Mouse (Mus musculus) megakaryocyte-erythroid progenitor cell, adult 5 weeks (primary cell): ENCODE measurements around the gene Anp32e. TPM values are rescaled to one million over a fixed set of nuclear protein-coding genes. Genes with fewer than 3 reads are reported as not detected.

Experiments used
- polyA plus RNA-seq: library from polyadenylated mRNA; stranded (reverse); fragments of >175 nt; gene quantifications from 2 replicates; pipeline ENCODE4 v1.2.3, GENCODE M21; 2012

Anp32e gene
- polyA plus RNA-seq = 272 and 489 TPM in 2 replicates

GRCm38 (mm10) chr3:95928658-95929503 is at the start of gene Anp32e:
Gene Anp32e, plus strand, starts transcription at chr3:95929246.

DNA sequence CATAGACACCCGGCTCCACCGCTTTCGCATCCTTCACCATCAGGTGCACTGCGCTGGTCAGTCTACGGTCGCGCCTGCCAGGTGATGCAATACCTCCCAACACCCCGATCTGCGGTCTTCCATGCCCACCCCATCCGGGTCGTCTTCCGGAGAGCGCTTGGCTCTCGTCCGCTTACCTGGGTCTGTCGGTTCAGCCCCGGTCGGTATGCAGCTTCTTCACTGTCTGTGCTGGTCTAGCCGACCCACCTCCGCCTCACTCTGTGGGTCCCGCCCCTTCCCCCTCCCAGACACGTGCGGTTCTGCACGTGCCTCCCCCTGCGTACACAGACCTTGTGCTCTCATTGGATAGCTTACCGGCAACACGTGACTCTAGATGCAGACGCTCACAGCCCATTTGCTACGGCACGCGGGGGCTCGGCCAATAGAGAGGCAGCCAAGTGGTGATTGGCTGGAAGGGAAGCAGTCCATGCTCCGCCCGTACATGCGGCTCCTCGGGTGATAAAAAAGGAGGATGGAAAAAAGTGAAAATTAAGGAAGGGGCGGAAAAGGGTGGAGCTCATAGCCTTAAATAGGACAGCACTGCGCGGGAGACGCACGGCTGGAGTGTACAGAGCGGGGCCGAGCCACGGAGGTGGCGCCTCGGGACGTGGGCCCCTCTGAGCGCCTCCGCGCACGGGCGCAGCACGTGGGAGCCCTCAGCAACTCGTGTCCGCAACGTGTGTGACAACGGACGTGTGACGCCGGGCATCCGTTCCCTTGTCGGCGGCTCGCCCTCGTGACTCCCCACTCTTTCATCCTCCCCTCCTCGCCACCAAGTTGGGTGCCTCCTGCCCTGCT is 46.8 kb upstream of the Anp32e start, which contains the start of gene Ciart:
Gene Ciart, minus strand, starts transcription at position 273 of the 837 bp plus-strand sequence.

DNA sequence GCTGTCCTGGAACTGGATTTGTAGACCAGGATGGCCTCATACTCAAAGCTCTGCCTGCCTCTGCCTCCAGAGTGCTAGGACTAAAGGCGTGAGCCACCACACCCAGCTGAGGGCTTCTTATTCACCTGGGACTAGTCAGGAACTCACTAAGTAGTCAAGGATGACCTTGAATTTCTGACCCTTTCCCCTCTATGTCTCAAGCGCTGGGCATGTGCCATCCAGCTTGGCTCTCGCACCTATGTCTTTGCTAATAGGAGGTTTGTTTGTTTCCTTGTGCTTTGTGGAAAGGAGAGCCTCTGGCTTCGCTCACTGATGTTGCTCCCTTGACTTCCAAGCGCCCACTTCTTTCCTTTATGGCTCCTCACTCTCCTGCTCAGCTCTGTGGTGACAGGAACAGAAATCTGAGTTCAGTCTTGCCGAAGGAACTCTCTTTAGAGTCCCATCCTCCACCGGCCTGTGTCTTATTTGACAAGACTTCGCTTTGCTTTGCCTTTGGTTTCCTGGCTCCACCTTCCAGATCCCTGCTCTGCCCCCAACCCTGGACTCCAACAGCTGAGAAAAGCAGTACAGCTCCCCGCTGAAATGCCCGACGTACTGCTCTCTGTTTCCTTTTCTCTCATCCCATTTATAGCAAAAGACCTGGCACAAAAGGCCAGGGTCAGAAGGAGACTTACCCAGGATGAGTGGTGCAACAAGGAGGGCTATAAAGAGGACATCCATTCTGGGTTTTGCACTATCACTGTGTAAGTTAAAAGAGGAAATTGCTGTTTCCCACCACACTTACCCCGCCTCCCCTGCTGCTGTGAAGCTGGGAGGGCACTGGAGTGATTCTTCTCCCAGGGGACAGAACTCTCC is 37.6 kb upstream of the Anp32e start, which contains the start of gene BC028528:
Gene BC028528, minus strand, starts transcription at position 795 of the 855 bp plus-strand sequence.

GRCm38 (mm10) chr3:95893606-95894316 is 35.3 kb upstream of the Anp32e start, which contains the start of gene Aph1a:
Gene Aph1a, plus strand, starts transcription at chr3:95893969.

GRCm38 (mm10) chr3:95904568-95904967 is 24.5 kb upstream of the Anp32e start, which contains the start of gene Car14:
Gene Car14, minus strand, starts transcription at chr3:95904691.

DNA sequence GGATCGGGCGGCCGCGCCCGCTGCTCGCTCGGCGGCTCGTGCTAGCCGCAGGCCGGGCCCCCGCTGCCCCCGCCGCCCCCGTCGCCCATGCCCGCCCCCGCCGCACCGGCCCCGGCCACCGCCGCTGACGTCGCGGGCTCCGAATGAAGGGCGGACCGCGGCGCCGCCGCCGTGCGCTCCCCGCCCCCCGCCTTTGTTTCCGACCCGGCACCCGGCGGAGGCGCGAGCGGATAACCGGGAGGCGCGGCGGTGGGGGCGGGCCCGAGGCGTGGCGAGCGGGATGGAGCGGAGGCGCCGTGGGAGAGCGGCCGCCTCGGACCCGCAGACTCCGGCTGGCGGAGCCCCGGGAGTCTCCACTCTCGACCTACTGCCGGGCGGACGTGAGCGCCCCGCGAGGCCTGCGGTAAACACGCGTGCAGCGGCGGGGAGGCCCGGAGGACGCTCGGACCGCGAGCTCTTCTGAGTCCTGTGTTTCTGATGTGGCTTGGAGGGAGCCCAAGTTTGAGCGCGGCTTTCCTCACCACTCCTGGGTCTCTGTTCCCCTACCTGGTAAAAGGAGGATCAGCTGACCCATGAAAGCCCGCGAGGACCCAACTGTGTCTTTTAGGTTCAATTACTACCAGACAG is 66.9 kb downstream of the Anp32e start, which contains the start of gene Plekho1:
Gene Plekho1, minus strand, starts transcription at position 200 of the 627 bp plus-strand sequence.

Other genes with a start within 250 kb of the Anp32e start
- gene Adamtsl4, start 241.3 kb upstream of the Anp32e start, polyA plus RNA-seq = 1.3 and 1.6 TPM in 2 replicates
- gene Ecm1, start 189.7 kb upstream of the Anp32e start, polyA plus RNA-seq = 11.3 and 14.5 TPM in 2 replicates
- gene Tars2, start 169.0 kb upstream of the Anp32e start, polyA plus RNA-seq = 41.4 and 54.6 TPM in 2 replicates
- 4.7 and 6.0 TPM in 2 replicates for gene Rprd2, start 110.4 kb upstream of the Anp32e start, polyA plus RNA-seq
- 6.5 and 7.9 TPM in 2 replicates for gene Prpf3, start 73.4 kb upstream of the Anp32e start, polyA plus RNA-seq
- gene Mrps21, start 57.7 kb upstream of the Anp32e start, polyA plus RNA-seq = 114 and 124 TPM in 2 replicates
- gene Ciart, start 47.0 kb upstream of the Anp32e start, polyA plus RNA-seq = 10.0 and 15.3 TPM in 2 replicates
- 2.1 and 2.7 TPM in 2 replicates for gene BC028528, start 37.2 kb upstream of the Anp32e start, polyA plus RNA-seq
- 125 and 163 TPM in 2 replicates for gene Aph1a, start 35.3 kb upstream of the Anp32e start, polyA plus RNA-seq
- not detected in 2 replicates for gene Car14, start 24.6 kb upstream of the Anp32e start, polyA plus RNA-seq
- gene Plekho1, start 66.8 kb downstream of the Anp32e start, polyA plus RNA-seq = 232 TPM in 2 replicates
- 6.0 and 7.1 TPM in 2 replicates for gene Vps45, start 129.2 kb downstream of the Anp32e start, polyA plus RNA-seq
- gene Otud7b, start 175.3 kb downstream of the Anp32e start, polyA plus RNA-seq = 3.0 and 4.9 TPM in 2 replicates
- not detected in 2 replicates for gene Mtmr11, start 232.8 kb downstream of the Anp32e start, polyA plus RNA-seq
- gene Sf3b4, start 243.1 kb downstream of the Anp32e start, polyA plus RNA-seq = 524 and 591 TPM in 2 replicates